Mouse (Mus musculus) liver, embryonic 14.5 days (tissue): Measurements from ENCODE around the gene Lgr6. TPM values are rescaled to one million over a fixed set of nuclear protein-coding genes. Genes with fewer than 3 reads are reported as not detected.

Experiments used
- ATAC-seq: fragments of 200-750 bp; cut with Nextera tagmentation; 2 replicates; pipeline ENCODE4 v1.8.0; 2017; ENCODE audit warnings: moderate number of reproducible peaks, mild to moderate bottlenecking, moderate library complexity; ENCODE audit not compliant: insufficient read depth
- DNase-seq, 3 experiments: peaks; one replicate each; pipeline ENCODE4 v3.0.0-alpha.2; 2012 to 2013; ENCODE audit warnings: low read depth in 3 of 3, low spot score in 3 of 3
- H3K27ac ChIP-seq: fragments of 300-500 bp; sonication (generic); 2 replicates; pipeline ENCODE4 v1.5.1; 2014; ENCODE audit warnings: moderate library complexity, mild to moderate bottlenecking, control low read depth, inconsistent platforms
- H3K27me3 ChIP-seq: fragments of 300-500 bp; sonication (generic); 2 replicates; pipeline ENCODE4 v1.6.1; 2014; ENCODE audit warnings: mild to moderate bottlenecking, low read length, moderate library complexity; ENCODE audit not compliant: control insufficient read depth, insufficient read depth
- H3K36me3 ChIP-seq: fragments of 300-500 bp; sonication (generic); replicated peaks from 2 replicates; pipeline ENCODE4 v1.6.1; 2014; ENCODE audit warnings: low read depth; ENCODE audit not compliant: control insufficient read depth, insufficient read depth
- H3K4me1 ChIP-seq, 2 experiments: fragments of 200-500 bp in 1 of 2; fragments of 300-500 bp in 1 of 2; sonication (generic) in 1 of 2; replicated peaks; 2 replicates each; pipeline ENCODE4 v1.6.1; 2012 to 2014; ENCODE audit warnings: antibody characterized with exemption in 1 of 2, inconsistent platforms in 1 of 2, low read length in 1 of 2; ENCODE audit not compliant: control insufficient read depth in 2 of 2, insufficient read depth in 2 of 2
- H3K4me2 ChIP-seq: fragments of 300-500 bp; sonication (generic); 2 replicates; pipeline ENCODE4 v1.6.1; 2014; ENCODE audit warnings: low read depth, mild to moderate bottlenecking, control low read depth, moderate library complexity
- H3K4me3 ChIP-seq, 2 experiments: fragments of 200-500 bp in 1 of 2; fragments of 300-500 bp in 1 of 2; sonication (generic) in 1 of 2; 2 replicates each; pipeline ENCODE4 v1.5.1; 2012 to 2014; ENCODE audit warnings: low read depth in 2 of 2, low read length in 2 of 2, mild to moderate bottlenecking in 2 of 2, control low read depth in 1 of 2, inconsistent platforms in 1 of 2, moderate library complexity in 1 of 2; ENCODE audit not compliant: insufficient read depth in 1 of 2
- H3K9ac ChIP-seq: fragments of 300-500 bp; sonication (generic); replicated peaks from 2 replicates; pipeline ENCODE4 v1.6.1; 2014; ENCODE audit warnings: mild to moderate bottlenecking, control low read depth, moderate library complexity
- H3K9me3 ChIP-seq: fragments of 300-500 bp; sonication (generic); 2 replicates; pipeline ENCODE4 v1.6.1; 2016; ENCODE audit warnings: low read length, mixed read lengths; ENCODE audit not compliant: control insufficient read depth
- CTCF ChIP-seq: IDR thresholded peaks from 2 replicates; pipeline ENCODE4 v1.5.1; 2016; ENCODE audit warnings: antibody characterized with exemption, low read depth, control low read depth
- EP300 ChIP-seq: IDR thresholded peaks from 2 replicates; pipeline ENCODE4 v1.6.1; 2016; ENCODE audit warnings: antibody characterized with exemption, low read depth
- WGBS: fragments of 180-500 bp; shearing (Covaris S2); extraction: QIAGEN DNeasy Blood & Tissue Kit; methylation state at CpG from one replicate; pipeline ENCODE4 v1.1.7; 2014; ENCODE audit not compliant: insufficient replicate concordance; 5-methylcytosine and 5-hydroxymethylcytosine counted together
- polyA plus RNA-seq, 2 experiments: library from polyadenylated mRNA; depleted of rRNA in 1 of 2; stranded (reverse) in 1 of 2; unstranded in 1 of 2; fragments of >200 nt; fragmentation: Nextera tagmentation in 1 of 2; extraction: Ambion mirVana in 1 of 2; gene quantifications; 2 replicates each; pipeline versions ENCODE4 v1.2.1 to v1.2.3; 2012 to 2014

Lgr6 gene
- polyA plus RNA-seq, 2 experiments = 0.02 to 0.05 TPM

- H3K9me3 ChIP-seq = no peaks in the 10 kb centered on the region
- ATAC-seq (no peak), DNase-seq (no peak)
- no peaks in the 10 kb centered on the region; a peak in 1 of 4 replicates for H3K4me1 ChIP-seq
- H3K36me3 ChIP-seq = no peaks in the 10 kb centered on the region
- TF ChIP-seq CTCF (no peak), EP300 (no peak)
- 20% methylated on average over 5 of the region's 5 CpGs for WGBS
- H3K4me3 ChIP-seq = no peak overlapping the region
- no peak overlapping the region for H3K9ac ChIP-seq
- no peaks in the 10 kb centered on the region; the same call in 1 of the 2 replicates for H3K27me3 ChIP-seq
- H3K27ac ChIP-seq = no peak overlapping the region
- H3K4me2 ChIP-seq = no peak overlapping the region
Observed at GRCm38 (mm10) chr1:135020970-135021369, 84.1 kb downstream of the Lgr6 start.

DNA sequence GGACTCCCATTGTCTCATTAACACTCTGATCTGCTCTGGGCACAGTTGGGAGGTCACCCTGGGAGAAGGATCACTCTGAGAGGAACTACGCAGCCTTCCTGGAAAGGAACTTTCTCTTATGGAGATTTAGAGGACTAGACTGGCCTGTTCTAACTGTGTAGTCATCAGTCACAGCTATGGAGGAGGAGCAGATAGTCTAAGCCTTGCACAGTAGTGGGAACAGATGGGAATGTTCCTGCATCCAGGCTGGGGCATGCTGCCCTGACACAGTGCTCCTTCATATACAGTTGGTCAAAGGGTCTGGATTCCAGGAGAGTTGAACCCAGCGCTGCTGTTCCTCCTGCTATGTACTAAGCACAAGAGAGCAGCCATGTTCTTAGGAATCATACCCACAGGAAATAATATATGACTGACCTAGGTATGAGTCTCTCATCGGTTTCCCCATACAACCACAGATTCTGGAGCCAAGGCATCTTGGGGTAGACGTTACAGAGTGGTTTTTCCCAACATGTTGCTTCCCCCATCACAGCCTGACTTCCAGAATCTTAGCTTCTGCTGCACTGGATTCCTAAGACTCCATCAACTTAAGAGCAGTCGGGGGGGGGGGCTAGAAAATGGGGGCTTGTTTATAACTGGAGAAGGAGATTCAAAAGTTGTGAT is 84.7 kb downstream of the Lgr6 start:
- DNase-seq (no peak), ATAC-seq (no peak)
- Histone ChIP-seq H3K4me2 (no peak overlapping the region), H3K9me3 (no peaks in the 10 kb centered on the region), H3K36me3 (no peaks in the 10 kb centered on the region), H3K4me1 (no peaks in the 10 kb centered on the region; a peak in 1 of 4 replicates), H3K27me3 (no peaks in the 10 kb centered on the region; the same call in 1 of the 2 replicates), H3K4me3 (no peak overlapping the region), H3K9ac (no peak overlapping the region), H3K27ac (no peak overlapping the region)
- TF ChIP-seq CTCF (no peak), EP300 (no peak)
- WGBS = 49% methylated on average over 5 of the region's 5 CpGs

DNA sequence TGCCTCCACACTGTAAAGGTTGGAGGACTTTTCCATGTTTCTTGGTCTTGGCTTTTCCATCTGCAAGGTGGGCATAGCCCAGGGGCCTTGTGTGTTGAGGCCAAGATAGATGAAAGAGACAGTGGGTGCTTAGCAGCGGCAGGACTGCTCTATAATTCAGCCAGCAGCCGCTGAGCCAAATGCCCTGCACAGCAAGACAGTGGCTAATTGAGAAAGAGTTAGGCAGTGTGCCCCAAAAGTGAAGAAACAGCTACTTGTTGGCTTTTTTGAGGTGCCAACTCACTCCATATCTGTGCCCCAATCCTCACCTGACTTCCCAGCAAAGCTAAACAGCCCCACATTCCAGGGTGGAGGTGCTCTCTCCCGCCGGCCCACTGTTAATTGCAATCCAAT is 85.3 kb downstream of the Lgr6 start:
- H3K36me3 ChIP-seq = no peaks in the 10 kb centered on the region
- no peak overlapping the region for H3K9ac ChIP-seq
- TF ChIP-seq CTCF (no peak), EP300 (no peak)
- no peaks in the 10 kb centered on the region; the same call in 1 of the 2 replicates for H3K27me3 ChIP-seq
- no peak overlapping the region for H3K4me2 ChIP-seq
- 59% methylated on average over 4 of the region's 4 CpGs for WGBS
- H3K9me3 ChIP-seq = no peaks in the 10 kb centered on the region
- no peaks in the 10 kb centered on the region; a peak in 1 of 4 replicates for H3K4me1 ChIP-seq
- no peak overlapping the region for H3K27ac ChIP-seq
- no peak for ATAC-seq
- no peak overlapping the region for H3K4me3 ChIP-seq
- no peak for DNase-seq

GRCm38 (mm10) chr1:135019087-135019774 is 85.8 kb downstream of the Lgr6 start:
- no peak overlapping the region for H3K9ac ChIP-seq
- no peak for TF ChIP-seq EP300
- TF ChIP-seq CTCF = no peak
- ATAC-seq (no peak), DNase-seq (no peak)
- 26% methylated on average over 13 of the region's 13 CpGs for WGBS
- H3K4me2 ChIP-seq = no peak overlapping the region
- H3K27ac ChIP-seq = no peak overlapping the region
- H3K9me3 ChIP-seq = no peaks in the 10 kb centered on the region
- no peaks in the 10 kb centered on the region for H3K36me3 ChIP-seq
- H3K4me3 ChIP-seq = no peak overlapping the region
- H3K4me1 ChIP-seq = no peaks in the 10 kb centered on the region; a peak in 1 of 4 replicates
- no peaks in the 10 kb centered on the region; the same call in 1 of the 2 replicates for H3K27me3 ChIP-seq

DNA sequence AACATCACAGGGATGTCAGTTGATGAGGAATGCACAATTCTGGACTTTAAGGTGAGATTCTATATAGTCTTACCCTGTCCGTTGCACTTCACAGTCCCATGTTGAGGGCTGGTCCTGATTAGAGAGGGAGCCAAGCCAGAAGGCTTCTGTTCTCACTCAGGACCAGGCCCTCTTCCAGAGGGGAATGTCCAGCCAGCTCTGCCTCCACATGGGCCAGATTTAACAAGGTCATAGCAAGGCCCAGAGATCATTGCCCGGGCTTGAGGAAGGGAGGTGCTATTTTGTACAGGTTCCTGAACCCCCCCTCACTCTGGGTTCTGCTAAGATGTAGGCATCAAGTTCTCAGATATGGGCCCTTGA is 87.4 kb downstream of the Lgr6 start:
- TF ChIP-seq EP300 (no peak), CTCF (no peak)
- H3K4me1 ChIP-seq = no peaks in the 10 kb centered on the region; a peak in 1 of 4 replicates
- DNase-seq = no peak

More for the DNA sequence above, 87.4 kb downstream of the Lgr6 start:
- H3K27me3 ChIP-seq = no peaks in the 10 kb centered on the region; the same call in 1 of the 2 replicates
- 65% methylated on average over 2 of the region's 2 CpGs for WGBS
- H3K4me3 ChIP-seq = no peak overlapping the region
- H3K4me2 ChIP-seq = no peak overlapping the region
- H3K27ac ChIP-seq = no peak overlapping the region
- H3K9me3 ChIP-seq = no peaks in the 10 kb centered on the region
- ATAC-seq = no peak
- no peak overlapping the region for H3K9ac ChIP-seq
- no peaks in the 10 kb centered on the region for H3K36me3 ChIP-seq
